Mouse (Mus musculus) adrenal gland, postnatal 25 days (tissue): ENCODE data around the gene Itih4. TPM values are rescaled to one million over a fixed set of nuclear protein-coding genes. Genes with fewer than 3 reads are reported as not detected.

ENCODE experiments used
- DNase-seq: peaks from one replicate; pipeline ENCODE4 v3.0.0; 2021; ENCODE audit warnings: mixed read lengths
- total RNA-seq: library from RNA; stranded (reverse); gene quantifications from 2 replicates; pipeline ENCODE4 v1.2.3, GENCODE M21; 2021

Itih4 gene
- total RNA-seq, 1 experiment from 2014 or later, result 0.46 TPM

DNA sequence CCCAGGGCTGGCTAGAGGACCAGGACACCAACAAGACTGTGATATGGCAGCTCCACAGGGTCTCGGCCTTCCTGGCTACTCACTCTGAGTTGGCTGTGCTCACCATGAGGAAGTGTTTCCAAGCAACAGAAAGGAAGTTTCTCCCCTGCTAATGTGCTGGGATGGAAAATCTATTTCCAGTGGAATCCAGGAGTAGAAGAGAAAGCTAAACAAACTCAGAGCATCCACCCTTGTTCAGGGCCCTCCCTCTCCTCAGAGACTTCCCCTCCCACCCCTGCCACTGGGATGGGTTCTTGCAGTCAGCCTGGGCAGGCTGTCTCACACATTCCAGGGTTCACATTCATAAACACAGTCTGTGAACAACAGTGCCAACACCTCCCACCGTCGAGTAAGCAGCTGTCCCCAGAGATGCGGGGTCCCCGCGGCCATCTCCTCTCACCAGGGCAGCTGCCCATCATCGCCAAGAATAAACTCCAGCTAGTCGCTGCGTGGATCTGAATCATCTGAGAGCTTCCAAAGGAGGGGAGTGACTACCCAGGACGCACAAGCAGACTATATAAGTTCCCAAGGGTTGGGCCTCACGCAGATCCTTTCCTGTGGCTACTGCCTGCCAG lies 7.2 kb upstream of the Itih4 start, which contains the start of gene Mustn1:
Gene Mustn1 (plus strand): TSS at position 243 of the 614 bp plus-strand sequence.
- no peak for DNase-seq

DNA sequence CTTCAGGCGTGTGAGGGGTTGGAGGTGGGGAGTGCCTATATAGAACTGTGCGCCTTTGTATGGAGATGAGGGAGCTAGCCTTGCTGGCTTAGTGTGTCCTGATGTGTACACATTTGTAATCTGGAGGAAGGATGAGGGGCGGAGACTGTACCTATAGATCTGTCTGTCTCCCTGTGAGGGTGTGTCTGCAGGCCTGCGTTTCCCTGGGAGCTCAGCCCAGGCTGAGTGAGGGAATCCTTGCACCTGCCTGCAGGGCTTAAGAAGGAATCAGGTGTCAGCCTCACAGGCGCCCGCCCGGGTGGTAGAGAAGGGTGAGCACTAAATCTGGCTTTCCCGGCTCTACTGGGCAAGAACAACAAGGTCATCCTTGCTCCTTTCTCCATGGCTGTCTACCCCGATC lies 6.5 kb upstream of the Itih4 start:
- DNase-seq, result no peak

DNA sequence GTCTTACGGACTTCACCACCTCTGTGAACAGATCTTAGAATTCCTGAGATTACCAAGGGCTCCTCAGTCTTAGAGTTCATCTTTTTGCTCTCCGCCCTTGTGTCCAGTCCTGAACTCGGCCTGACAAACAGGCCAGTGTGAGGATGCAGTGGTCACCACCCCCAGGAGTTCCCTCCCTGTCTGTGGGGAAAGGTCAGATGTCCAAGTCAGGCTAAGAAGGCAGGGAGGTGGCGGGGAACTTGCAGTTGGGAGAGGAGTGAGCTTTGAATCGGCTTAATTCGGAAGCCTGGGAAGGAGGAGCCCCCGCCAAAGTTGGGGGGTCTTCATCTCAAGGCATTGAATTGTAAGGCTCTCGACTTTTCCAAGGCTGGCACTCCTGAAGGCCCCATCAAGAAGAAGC lies 6.0 kb upstream of the Itih4 start:
- no peak for DNase-seq

DNA sequence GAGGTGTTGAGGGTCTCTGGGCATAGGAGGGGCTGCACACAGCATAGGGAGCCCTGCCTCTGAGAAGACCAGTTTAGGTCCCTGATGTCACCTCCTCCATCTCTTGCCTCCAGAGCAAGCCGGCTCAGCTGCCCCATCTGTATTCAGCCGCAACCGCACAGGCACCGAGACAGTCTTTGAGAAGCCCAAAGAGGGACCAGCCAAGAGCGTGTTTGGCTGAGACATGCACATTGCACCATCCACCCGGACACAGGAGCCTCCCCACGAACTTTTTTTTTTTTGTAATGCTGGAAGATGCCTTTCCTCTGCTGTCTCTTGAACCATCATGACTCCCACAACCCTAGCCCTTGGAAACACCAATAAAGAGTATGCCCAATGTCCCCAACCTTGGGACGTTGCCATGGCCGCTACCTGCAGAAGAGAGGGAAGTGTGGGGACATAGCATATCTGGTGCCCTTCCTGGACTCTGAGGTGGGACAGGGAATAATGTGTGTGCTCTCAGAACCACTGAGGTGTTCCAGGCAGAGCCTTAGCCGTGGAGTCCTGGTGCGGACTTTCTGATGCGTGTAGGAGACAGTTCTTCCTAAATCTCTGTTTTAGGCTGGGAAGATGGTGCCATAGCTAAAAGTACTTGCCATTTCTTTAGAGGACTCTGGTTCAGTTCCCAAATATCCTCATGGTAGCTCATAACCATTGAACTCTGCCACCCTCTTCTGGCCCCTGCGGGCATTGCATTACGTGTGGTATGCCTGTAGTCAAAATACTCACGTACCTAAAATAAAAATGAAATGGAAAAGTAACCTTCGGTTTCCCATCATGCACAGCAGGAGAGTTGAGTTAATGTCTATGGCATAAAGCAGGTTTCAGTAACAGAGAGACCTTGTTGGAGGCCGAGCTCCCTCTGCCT lies 5.2 kb upstream of the Itih4 start:
- DNase-seq, result peak; percentile 62

DNA sequence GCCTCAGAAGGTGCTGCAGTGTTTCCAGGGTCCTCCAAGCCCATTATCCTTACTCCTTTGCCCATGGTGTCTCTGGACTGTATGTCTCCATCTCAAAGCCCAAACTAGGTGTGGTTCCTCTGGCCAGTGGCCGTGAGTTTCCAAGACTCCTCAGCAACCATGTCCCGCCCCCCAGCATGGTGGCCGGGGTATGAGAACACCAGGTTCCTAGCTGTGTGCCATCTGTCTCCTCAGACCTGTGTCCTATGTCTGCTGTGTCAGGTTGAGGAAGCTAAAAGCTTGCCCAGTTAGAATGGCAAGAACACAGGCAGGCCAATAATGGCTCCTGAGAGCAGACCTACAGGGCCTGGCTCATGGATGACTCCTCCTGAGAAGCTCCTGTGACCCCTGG lies 4.6 kb upstream of the Itih4 start:
- no peak for DNase-seq

DNA sequence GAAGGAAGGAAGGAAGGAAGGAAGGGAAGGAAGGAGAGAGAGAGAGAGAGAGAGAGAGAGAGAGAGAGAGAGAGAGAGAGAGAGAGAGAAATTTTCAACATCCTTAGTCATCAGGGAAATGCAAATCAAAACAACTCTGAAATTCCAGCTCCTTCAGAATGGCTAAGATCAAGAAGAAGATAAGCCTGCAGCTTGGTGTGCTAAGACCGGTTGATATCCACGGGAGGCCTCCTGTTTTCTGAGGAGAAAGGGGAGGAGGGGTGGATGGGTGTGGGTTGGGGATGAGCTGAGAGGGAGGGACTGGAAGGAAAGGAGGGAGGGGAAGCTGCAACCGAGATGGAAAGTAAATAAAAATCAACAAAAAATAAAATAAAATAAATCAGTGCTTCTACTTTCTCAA lies 978 bp upstream of the Itih4 start:
- no peak for DNase-seq

DNA sequence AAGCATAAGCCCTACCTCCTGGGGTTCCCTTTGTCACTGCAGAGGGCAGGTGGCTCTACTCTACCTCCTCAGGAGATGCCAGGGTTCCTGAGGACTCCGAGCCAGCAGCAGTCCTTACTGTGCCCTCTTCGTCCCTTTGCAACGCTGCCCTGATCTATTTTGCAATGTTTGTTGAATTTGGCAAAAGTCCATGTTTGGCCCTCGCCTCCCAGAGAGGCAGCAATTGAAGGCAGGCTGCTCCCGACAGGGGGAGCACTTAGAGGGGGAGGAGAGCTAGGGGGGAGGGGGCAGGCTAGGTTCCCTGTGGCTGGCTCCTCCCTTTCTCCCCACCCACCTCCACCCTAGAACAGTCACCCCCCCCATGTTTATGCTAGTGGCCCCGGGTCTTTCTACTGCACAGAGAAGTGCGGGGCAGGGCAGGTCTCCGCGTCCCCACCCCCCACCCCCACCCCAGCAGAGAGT lies 2.0 kb downstream of the Itih4 start:
- DNase-seq, result peak; percentile 46

DNA sequence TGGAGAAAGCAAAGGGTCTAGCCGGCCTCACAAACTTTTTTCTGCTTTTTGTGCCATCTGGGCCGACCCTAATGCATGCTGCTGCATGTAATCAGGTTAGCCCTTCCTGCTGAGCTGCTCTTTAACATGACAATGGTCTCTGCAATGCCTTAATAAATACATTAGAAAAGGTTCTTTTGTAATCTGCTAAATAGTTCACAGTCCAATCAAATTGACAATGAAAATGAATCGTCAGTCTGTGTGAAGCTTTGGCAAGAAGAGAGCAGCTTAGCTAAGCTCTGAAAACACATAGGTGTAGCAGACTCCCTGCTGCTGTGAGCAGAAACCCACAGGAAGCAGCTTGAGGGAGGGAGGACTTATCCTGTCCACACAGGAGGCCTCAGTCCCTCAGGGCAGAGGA lies 13.7 kb downstream of the Itih4 start:
- DNase-seq, result no peak

DNA sequence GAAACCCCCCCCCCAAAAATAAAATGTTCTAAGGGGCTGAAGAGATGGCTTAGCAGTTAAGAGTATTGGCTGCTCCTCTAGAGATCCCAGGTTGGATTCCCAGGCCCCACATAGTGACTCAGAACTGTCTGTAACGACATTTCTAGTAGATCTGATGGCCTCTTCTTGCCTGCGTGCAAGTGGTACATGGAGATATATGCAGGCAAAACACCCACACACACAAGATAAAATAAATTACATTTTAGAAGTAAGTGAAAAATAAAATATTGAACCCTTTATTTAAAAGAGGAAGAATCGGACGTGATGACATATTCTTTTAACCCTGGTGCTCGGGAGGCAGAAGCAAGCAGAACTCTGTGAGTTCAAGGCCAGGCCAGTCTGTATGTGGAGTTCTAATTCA lies 16.4 kb downstream of the Itih4 start:
- DNase-seq, result no peak

DNA sequence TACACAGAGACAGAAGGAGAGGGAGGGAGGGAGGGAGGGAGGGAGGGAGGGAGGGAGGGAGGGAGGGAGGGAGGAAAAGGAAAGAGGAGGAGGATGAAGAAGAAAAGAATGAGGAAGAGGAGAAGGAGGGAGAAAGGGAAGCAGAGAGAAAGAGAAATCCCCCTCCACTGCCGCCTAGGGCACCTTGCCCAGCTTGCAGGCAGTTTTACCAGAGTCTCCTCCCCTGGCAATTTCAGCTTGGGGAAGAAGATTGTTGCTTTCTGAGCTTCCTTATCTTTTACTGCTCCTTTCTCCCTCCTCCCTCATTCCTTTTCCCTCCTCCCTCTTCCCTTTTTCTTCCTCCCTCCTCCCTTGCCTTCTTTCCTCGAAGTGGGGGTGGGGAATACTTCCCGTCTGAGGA lies 16.8 kb downstream of the Itih4 start:
- DNase-seq, result no peak

DNA sequence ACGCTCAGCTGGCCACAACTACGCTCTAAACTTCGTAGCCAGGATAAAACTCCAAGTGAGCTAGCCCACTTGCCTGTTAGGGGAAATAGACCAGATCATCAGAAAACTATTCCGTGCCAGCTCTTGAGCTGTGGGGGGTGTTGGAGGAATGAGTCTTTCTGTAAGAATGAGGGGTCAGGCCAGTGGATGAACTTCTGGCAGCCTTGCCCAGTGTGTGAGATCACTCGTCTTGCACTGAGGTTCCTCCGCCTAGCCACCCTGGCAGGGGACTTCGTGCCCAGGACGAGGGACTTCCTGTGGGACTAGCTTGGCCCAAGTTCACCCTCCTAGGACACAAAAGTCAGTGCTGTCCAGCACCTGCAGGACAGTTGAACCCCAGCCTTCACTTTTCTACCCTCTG lies 18.0 kb downstream of the Itih4 start:
- DNase-seq, result no peak

DNA sequence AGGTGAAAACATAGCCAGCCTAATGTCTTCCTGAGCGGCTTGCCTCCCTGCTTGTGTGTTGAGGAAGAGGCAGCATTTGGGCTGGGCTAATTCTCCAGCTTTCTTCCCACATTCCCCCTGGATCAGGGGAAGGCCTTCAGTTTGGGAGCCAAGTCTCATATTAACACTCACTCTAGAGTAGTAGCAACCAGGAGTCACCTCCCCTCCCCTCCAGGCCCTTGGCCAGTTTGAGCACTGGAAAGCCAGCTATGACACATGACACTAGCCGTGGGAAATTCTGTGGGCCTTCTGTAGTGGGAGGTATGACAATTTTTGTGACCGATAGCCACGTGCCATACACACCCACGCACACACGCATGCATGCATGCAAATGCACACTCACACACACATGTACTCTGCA lies 19.7 kb downstream of the Itih4 start:
- no peak for DNase-seq

DNA sequence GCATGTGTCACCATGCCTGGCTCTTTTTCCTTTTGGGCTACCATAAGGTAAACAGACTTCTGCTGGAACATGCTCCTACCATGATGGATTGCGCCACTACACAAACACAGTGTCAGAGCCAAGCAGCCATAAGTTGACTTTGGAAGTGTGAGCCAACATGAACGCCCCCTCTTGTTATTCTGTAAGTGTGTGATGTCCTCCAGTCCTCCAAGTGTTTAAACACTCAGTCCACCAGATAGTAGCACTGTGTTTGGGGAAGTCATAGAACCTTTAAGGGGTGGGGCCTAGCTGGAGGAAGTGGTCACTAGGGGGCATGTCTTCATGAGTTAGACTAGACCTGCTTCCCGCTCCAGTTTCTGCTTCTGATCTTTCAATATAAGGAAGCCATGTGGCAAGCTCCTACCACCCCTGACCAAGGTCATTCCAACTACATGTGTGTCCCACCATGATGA lies 21.6 kb downstream of the Itih4 start:
- DNase-seq, result no peak

DNA sequence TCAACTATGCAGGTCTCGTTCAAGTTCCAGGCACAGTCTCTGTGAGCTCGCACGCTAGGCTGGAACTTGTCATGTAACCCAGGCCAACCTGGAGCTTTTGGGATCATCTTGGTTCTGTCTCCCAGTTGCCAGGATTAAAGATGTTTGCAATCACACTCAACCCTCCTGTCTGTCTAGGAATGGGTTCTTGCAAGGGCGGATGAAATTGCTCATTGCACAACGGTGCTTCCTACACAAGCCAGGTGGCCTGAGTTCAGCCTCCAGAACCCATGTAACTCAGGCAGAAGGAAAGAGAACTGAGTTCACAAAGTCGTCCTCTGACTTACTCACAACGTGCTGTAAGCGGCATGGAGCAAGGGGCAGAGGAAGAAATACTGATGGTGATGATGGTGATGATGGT lies 24.9 kb downstream of the Itih4 start:
- DNase-seq, result no peak

DNA sequence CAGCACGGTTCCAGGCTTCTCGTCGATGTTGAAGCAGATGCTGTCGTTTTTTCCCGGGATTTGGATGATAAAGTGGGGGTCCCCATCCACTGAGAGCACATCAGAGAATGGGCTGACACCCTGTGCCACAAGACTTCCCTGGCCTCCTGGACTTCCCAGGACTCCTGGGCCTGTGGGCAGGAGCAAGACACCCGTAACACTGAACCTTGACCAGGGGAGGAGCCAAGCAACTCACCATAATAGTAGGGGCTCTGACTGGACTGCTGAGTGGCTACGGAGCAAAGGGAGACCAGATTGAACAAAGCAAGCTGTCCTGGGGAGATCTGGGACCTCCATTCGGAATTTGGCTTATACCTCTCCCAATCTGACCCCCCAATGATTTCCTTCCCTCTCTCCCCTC lies 26.4 kb downstream of the Itih4 start:
- no peak for DNase-seq

DNA sequence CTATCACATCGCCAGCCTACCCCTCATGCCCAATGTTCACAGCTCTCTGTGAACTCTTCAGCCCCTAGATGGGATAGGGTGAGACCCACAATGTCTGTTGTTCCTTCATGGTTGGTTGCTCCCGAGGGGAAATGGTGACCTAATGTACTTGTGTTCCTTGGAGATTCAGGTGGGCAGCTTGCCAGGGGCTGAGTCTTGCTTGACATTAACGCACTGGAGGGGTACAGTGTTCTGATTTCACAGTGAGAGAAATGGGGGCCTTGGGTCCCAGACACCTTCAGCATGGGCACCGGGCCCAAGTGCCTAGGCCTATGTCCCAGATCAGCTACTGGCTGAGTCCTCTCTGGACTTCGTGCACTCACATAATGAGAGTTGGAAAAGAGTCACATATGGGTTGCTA lies 27.1 kb downstream of the Itih4 start:
- DNase-seq, result peak; percentile 33

DNA sequence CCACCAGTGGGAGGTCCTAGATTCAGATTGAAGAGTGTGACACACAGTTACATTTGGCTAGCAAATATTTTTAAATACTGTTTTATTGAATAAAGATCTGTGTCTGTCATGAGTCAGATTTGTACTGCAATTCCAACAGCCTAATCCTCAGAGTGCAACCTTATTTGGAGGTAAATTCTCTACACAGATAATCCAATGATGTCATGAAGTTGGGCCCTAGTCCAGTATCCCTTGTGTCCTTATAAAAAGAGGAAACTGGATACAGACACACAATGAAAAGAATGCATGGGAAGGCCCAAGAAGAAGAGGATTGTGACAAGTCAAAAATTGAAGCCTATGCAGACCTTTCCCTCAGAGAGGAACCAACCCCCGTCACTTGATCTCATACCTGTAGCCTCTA lies 30.2 kb downstream of the Itih4 start:
- no peak for DNase-seq

DNA sequence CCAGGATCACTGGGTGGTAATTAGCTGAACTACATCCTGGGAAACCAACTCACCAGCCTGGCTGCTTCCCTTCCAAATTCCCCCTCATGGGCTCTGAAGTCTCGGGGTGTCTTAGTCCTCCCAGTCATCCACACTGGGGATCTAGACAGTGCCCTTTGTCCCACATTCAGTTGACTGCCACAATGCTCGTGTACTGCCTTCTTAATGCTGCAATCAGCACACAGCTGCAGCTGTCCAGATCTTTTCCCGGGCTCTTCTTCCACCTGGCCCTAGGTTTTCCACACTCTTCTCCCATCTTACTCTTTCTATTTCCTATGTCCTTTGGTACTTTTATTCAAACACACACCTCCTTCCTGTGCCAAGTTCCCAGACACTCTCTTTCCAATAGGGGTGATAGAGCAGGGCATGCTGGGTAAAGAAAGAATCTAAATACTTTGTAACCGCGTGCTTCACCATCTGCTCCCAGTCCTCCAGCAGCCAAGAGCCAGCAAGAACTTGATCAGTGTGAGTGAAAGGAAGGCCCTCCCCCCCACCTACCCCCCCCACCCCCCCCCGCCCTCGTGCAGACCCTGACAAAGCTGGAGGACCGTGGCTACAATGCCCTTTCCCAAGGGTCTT lies 35.9 kb downstream of the Itih4 start:
- DNase-seq, result no peak

DNA sequence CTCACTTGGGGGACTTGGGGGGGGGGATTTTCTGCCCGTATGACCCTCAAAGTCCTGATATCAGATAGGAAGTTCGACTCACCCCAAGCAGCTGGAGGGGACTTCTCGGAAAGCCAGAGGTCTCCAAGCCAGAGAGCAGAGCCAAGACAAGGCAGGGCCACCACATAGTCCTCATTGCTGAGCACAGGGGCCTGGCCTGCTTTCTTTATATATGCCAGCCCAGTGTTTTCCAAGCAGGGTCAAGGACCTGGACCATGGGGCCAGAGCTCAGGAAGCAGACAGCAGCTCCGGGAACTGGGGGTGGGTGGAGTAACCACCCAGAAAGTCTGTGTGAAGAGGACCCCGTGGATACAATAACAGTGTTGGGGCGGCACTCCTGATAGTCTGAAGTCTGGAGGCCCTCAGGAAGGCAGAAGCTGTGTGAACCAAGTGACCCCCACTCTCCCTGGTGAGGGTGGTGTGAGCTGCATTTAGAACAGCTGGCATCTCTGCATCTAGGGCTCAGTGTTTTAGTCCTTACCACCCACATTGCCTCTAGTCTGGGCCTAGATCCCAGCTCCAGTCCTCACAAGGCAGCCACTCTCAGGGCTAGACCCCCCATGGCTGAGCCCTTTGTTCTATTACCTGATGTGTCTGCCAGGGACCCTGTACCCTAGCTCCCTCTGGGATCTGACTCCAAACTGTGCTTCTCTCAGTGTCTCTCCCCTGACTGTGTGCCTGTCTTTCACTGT lies 37.3 kb downstream of the Itih4 start, which contains the start of gene Itih3:
Gene Itih3 (minus strand): TSS at position 386 of the 731 bp plus-strand sequence.
- DNase-seq, result no peak

DNA sequence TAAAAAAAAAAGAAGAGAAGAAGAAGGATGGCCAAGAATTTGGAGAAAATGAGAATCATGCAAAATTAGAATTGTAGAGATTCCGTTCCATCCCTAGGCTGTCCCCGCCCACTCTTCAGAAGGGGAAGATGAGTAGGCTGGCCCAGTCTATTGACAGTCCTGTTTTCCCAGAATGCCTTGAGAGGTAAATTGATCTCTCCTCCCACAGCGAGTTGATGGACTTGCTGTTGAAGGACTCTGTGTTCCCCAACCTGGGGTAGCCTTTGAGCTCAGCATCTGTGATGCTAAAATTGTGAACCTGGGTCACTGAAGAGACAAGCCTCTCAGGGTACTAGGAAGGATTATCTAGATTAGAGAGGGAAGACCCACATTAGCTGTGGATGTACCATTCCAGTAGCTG lies 39.2 kb downstream of the Itih4 start:
- no peak for DNase-seq

DNA sequence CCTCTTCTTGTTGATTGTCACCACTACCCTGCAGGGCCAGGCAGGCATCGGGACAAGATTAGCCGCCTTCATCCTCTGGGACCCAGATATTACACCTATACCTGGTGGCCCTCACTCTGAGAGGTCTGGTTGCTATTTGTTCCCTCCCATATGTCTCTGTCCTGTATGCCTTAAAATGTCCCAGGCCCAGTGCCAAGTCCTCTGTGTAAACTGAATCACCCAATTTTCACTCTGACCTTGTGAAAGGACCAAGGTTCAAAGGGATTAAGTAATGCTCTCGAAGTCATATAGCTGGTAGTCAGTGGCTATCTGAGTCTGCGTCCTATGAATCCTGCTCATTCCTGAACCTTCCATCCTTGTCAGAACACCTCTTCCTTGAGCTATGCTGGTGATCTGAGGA lies 44.1 kb downstream of the Itih4 start:
- DNase-seq, result peak; percentile 51

DNA sequence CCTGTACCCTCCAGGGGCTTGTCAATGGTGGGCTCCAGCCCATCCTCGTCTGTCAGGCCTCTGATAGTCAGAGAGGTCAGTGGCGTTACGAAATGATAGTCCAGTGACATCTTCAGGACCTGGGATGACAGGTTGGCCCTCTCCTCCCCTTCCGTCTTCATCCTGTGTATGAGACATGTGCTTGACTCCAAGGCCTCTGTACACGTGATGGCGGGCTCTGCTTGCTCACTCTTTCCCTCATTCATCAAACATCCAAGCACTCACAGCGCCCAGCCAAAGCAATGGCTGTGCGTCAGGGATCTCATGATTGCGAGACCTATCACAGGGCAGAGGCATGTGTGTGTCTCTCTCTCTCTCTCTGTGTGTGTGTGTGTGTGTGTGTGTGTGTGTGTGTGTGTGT lies 47.1 kb downstream of the Itih4 start:
- DNase-seq, result peak; percentile 24
